Mouse (Mus musculus): ENCODE data around the gene Kif21b.

- TF ChIP-seq SIN3A (IDR thresholded peaks at IDR 0.05; ENCODE audit: low read length) = no peak
- no peak for TF ChIP-seq MEF2A (IDR thresholded peaks at IDR 0.05; ENCODE audit: extremely low read depth, insufficient replicate concordance, low read depth, low read length, poor library complexity, severe bottlenecking)
Observed at GRCm38 (mm10) chr1:136226626-136227025, 95.4 kb downstream of the Kif21b start.
